Mouse (Mus musculus) lung, postnatal 0 days (tissue): ENCODE results near the gene Map1lc3a.

Source experiments
- CTCF ChIP-seq: IDR thresholded peaks from 2 replicates; pipeline ENCODE4 v1.5.1; 2016; ENCODE audit warnings: antibody characterized with exemption, mild to moderate bottlenecking
- EP300 ChIP-seq: IDR thresholded peaks from 2 replicates; pipeline ENCODE4 v1.6.1; 2016; ENCODE audit warnings: antibody characterized with exemption, mild to moderate bottlenecking, control low read depth

GRCm38 (mm10) chr2:155318618-155319017, 42.5 kb downstream of the Map1lc3a start:
- TF ChIP-seq EP300 = no peak
- no peak for TF ChIP-seq CTCF
